Mouse (Mus musculus) MEL (cell line): Measurements from ENCODE around the gene Cd248.

ENCODE experiments used
- BHLHE40 ChIP-seq: IDR thresholded peaks from 2 replicates; pipeline ENCODE4 v1.6.1; 2012; ENCODE audit warnings: low read depth, mild to moderate bottlenecking, inconsistent platforms, low read length, improper control_type of control experiment, borderline replicate concordance
- CHD1 ChIP-seq: IDR thresholded peaks from 2 replicates; pipeline ENCODE4 v1.6.1; 2012; ENCODE audit warnings: low read depth, mild to moderate bottlenecking, inconsistent platforms, low read length, improper control_type of control experiment
- CTCF ChIP-seq, 3 experiments: IDR thresholded peaks in 2 of 3; conservative IDR thresholded peaks in 1 of 3; 2 replicates each; pipeline ENCODE4 v1.5.1; 2011 to 2012; ENCODE audit warnings: low read length in 3 of 3, low read depth in 2 of 3, mild to moderate bottlenecking in 2 of 3, improper control_type of control experiment in 1 of 3, inconsistent platforms in 1 of 3, mixed read lengths in 1 of 3, moderate library complexity in 1 of 3; ENCODE audit not compliant: control insufficient read depth in 1 of 3, insufficient read depth in 1 of 3, poor library complexity in 1 of 3, severe bottlenecking in 1 of 3
- EP300 ChIP-seq, 2 experiments: IDR thresholded peaks; 2 replicates each; pipeline ENCODE4 v1.6.1; 2011; ENCODE audit warnings: improper control_type of control experiment in 2 of 2, low read length in 2 of 2, low read depth in 1 of 2, mild to moderate bottlenecking in 1 of 2
- GATA1 ChIP-seq: IDR thresholded peaks from 2 replicates; pipeline ENCODE4 v1.6.1; 2011; ENCODE audit warnings: low read depth, low read length, improper control_type of control experiment
- MEF2A ChIP-seq: IDR thresholded peaks from 2 replicates; pipeline ENCODE4 v1.6.1; 2014; ENCODE audit warnings: low read depth, mild to moderate bottlenecking, inconsistent platforms, low read length, improper control_type of control experiment; ENCODE audit not compliant: poor library complexity, insufficient replicate concordance, severe bottlenecking; ENCODE audit errors: extremely low read depth
- POLR2A ChIP-seq, 2 experiments: IDR thresholded peaks; 2 replicates each; pipeline ENCODE4 v1.6.1; 2011 to 2012; ENCODE audit warnings: low read length in 2 of 2, mild to moderate bottlenecking in 2 of 2, control low read depth in 1 of 2, improper control_type of control experiment in 1 of 2, low read depth in 1 of 2, moderate library complexity in 1 of 2; ENCODE audit not compliant: control insufficient read depth in 1 of 2, insufficient read depth in 1 of 2, poor library complexity in 1 of 2
- RCOR1 ChIP-seq: IDR thresholded peaks from 2 replicates; pipeline ENCODE4 v1.6.1; 2012; ENCODE audit warnings: low read depth, mild to moderate bottlenecking, inconsistent platforms, low read length, improper control_type of control experiment
- TBP ChIP-seq: IDR thresholded peaks from 2 replicates; pipeline ENCODE4 v1.8.0; 2011; ENCODE audit warnings: low read depth, low read length, improper control_type of control experiment

- TF ChIP-seq BHLHE40 (no peak), RCOR1 (no peak), POLR2A (IDR thresholded peaks at IDR 0.05; ENCODE audit: control insufficient read depth in 1 of 2, insufficient read depth in 1 of 2, low read depth in 1 of 2, low read length in 2 of 2, poor library complexity in 1 of 2) (0 out of 4 replicates have a peak, but pooled peaks of 1 of the 2 experiments have one; percentile 9), EP300 (IDR thresholded peaks at IDR 0.05; ENCODE audit: low read depth in 1 of 2, low read length in 2 of 2) (no peak), CTCF (IDR thresholded peaks at IDR 0.05 in 2 of 3, conservative IDR thresholded peaks at IDR 0.05 in 1 of 3; ENCODE audit: control insufficient read depth in 1 of 3, insufficient read depth in 1 of 3, low read depth in 2 of 3, low read length in 3 of 3, poor library complexity in 1 of 3, severe bottlenecking in 1 of 3) (no peak), MEF2A (no peak), CHD1 (no peak), GATA1 (no peak), TBP (no peak)
Measured at GRCm38 (mm10) chr19:5067867-5068569, at the start of gene Cd248.
